Mouse (Mus musculus) liver, adult 2 months (tissue): ENCODE measurements around the gene Dnmbp. TPM values are rescaled to one million over a fixed set of nuclear protein-coding genes. Genes with fewer than 3 reads are reported as not detected.

Source experiments
- DNase-seq: peaks from one replicate; pipeline ENCODE4 v3.0.0-alpha.2; 2011; ENCODE audit warnings: low read depth, low spot score; ENCODE audit errors: extremely low read depth
- H3K27ac ChIP-seq: fragments of 200-500 bp; replicated peaks from 2 replicates; pipeline ENCODE4 v1.5.1; 2012; ENCODE audit warnings: low read depth, mild to moderate bottlenecking, control low read depth, inconsistent platforms, low read length; ENCODE audit not compliant: insufficient read depth
- H3K27me3 ChIP-seq: fragments of 200-500 bp; 2 replicates; pipeline ENCODE4 v1.6.1; 2012; ENCODE audit warnings: mild to moderate bottlenecking, moderate library complexity, low read length, inconsistent platforms; ENCODE audit not compliant: control insufficient read depth, insufficient read depth
- H3K36me3 ChIP-seq: fragments of 200-500 bp; 2 replicates; pipeline ENCODE4 v1.6.1; 2012; ENCODE audit warnings: low read length, inconsistent platforms; ENCODE audit not compliant: control insufficient read depth, insufficient read depth
- H3K4me1 ChIP-seq: fragments of 200-500 bp; 2 replicates; pipeline ENCODE4 v1.6.1; 2011; ENCODE audit warnings: low read length; ENCODE audit not compliant: control insufficient read depth, insufficient read depth
- H3K4me3 ChIP-seq: fragments of 200-500 bp; 2 replicates; pipeline ENCODE4 v1.5.1; 2011; ENCODE audit warnings: low read depth, mild to moderate bottlenecking, control low read depth, low read length, moderate library complexity; ENCODE audit not compliant: insufficient read depth
- H3K79me2 ChIP-seq: fragments of 200-500 bp; 2 replicates; pipeline ENCODE4 v1.6.1; 2012; ENCODE audit warnings: inconsistent platforms, mild to moderate bottlenecking, low read length, moderate library complexity; ENCODE audit not compliant: control insufficient read depth, insufficient read depth
- H3K9ac ChIP-seq: fragments of 200-500 bp; 2 replicates; pipeline ENCODE4 v1.6.1; 2012; ENCODE audit warnings: low read depth, mild to moderate bottlenecking, control low read depth, inconsistent platforms, low read length
- CTCF ChIP-seq: fragments of 200-500 bp; IDR thresholded peaks from 2 replicates; pipeline ENCODE4 v1.5.1; 2011; ENCODE audit warnings: low read depth, low read length, control low read depth
- POLR2A ChIP-seq: fragments of 200-500 bp; IDR thresholded peaks from 2 replicates; pipeline ENCODE4 v1.6.1; 2011; ENCODE audit warnings: low read length, control low read depth; ENCODE audit not compliant: insufficient read depth; ENCODE audit errors: extremely low read depth
- WGBS: fragments of 180-500 bp; shearing (Covaris S2); methylation state at CpG from one replicate; pipeline ENCODE4 v1.1.7; 2018; 5-methylcytosine and 5-hydroxymethylcytosine counted together
- polyA plus RNA-seq: library from polyadenylated mRNA; depleted of rRNA; stranded (reverse); fragments of >200 nt; gene quantifications from 2 replicates; pipeline ENCODE4 v1.2.3, GENCODE M21; 2012
- total RNA-seq: library from RNA; depleted of rRNA; stranded (reverse); fragments of >200 nt; gene quantifications from 2 replicates; pipeline ENCODE4 v1.2.3, GENCODE M21; 2014

Dnmbp gene
- total and polyA plus RNA-seq, 2 experiments: 15.6 to 24.7 TPM

- Histone ChIP-seq H3K27me3 (no peaks in the 10 kb centered on the region), H3K9ac (no peak overlapping the region), H3K4me3 (no peak overlapping the region), H3K36me3 (peaks cover 5% of the 10 kb centered on the region; the same call in 1 of the 2 replicates), H3K79me2 (peaks cover 60% of the 10 kb centered on the region), H3K4me1 (peaks cover 13% of the 10 kb centered on the region), H3K27ac (no peak overlapping the region)
- no peak for DNase-seq
- TF ChIP-seq CTCF (no peak), POLR2A (no peak)
- WGBS: 54% methylated on average over 3 of the region's 3 CpGs
Measured at GRCm38 (mm10) chr19:43880420-43880819, 59.6 kb downstream of the Dnmbp start.

- H3K27me3 ChIP-seq: no peaks in the 10 kb centered on the region
- TF ChIP-seq POLR2A (no peak), CTCF (peak; percentile 14; the same call in 1 of the 2 replicates)
- H3K9ac ChIP-seq: peak overlapping the region; percentile 70
- H3K4me3 ChIP-seq: peak overlapping the region; percentile 63
- peaks cover 10% of the 10 kb centered on the region for H3K4me1 ChIP-seq
- peaks cover 6% of the 10 kb centered on the region; the same call in 1 of the 2 replicates for H3K36me3 ChIP-seq
- 32% methylated on average over 41 of the region's 41 CpGs for WGBS
- peaks cover 59% of the 10 kb centered on the region for H3K79me2 ChIP-seq
- no peak for DNase-seq
- 0 out of 2 replicates have a peak overlapping the region, but pooled peaks have one; percentile 23 for H3K27ac ChIP-seq
Measured at GRCm38 (mm10) chr19:43879401-43880212, 60.4 kb downstream of the Dnmbp start.

- Histone ChIP-seq H3K27ac (no peak overlapping the region), H3K9ac (no peak overlapping the region), H3K79me2 (peaks cover 54% of the 10 kb centered on the region), H3K4me1 (peaks cover 7% of the 10 kb centered on the region; the same call in 1 of the 2 replicates), H3K36me3 (peaks cover 12% of the 10 kb centered on the region), H3K27me3 (no peaks in the 10 kb centered on the region), H3K4me3 (no peak overlapping the region)
- no peak for TF ChIP-seq POLR2A
- TF ChIP-seq CTCF: no peak
- WGBS: 66% methylated on average over 17 of the region's 17 CpGs
- no peak for DNase-seq
Measured at GRCm38 (mm10) chr19:43878111-43879092, 61.6 kb downstream of the Dnmbp start.

- WGBS: 77% methylated on average over 8 of the region's 8 CpGs
- no peak for TF ChIP-seq CTCF
- TF ChIP-seq POLR2A: no peak
- no peaks in the 10 kb centered on the region for H3K27me3 ChIP-seq
- no peak overlapping the region for H3K4me3 ChIP-seq
- peaks cover 7% of the 10 kb centered on the region; the same call in 1 of the 2 replicates for H3K4me1 ChIP-seq
- H3K79me2 ChIP-seq: peaks cover 51% of the 10 kb centered on the region
- H3K9ac ChIP-seq: no peak overlapping the region
- no peak overlapping the region for H3K27ac ChIP-seq
- DNase-seq: no peak
- H3K36me3 ChIP-seq: peaks cover 20% of the 10 kb centered on the region
Measured at GRCm38 (mm10) chr19:43877364-43877763, 62.6 kb downstream of the Dnmbp start.

GRCm38 (mm10) chr19:43875996-43876395, 64.0 kb downstream of the Dnmbp start:
- TF ChIP-seq POLR2A (no peak), CTCF (no peak)
- Histone ChIP-seq H3K36me3 (peaks cover 27% of the 10 kb centered on the region), H3K27me3 (no peaks in the 10 kb centered on the region), H3K27ac (no peak overlapping the region), H3K9ac (no peak overlapping the region), H3K4me3 (no peak overlapping the region), H3K79me2 (peaks cover 50% of the 10 kb centered on the region), H3K4me1 (peaks cover 7% of the 10 kb centered on the region; the same call in 1 of the 2 replicates)
- WGBS: 63% methylated on average over 2 of the region's 2 CpGs
- DNase-seq: no peak
